Mouse (Mus musculus) kidney, adult 2 months (tissue): ENCODE results near the gene Dnah8.

Experiments
- CTCF ChIP-seq: fragments of 200-500 bp; conservative IDR thresholded peaks from 2 replicates; pipeline ENCODE4 v1.5.1; 2011; ENCODE audit warnings: low read depth, mild to moderate bottlenecking, control low read depth, low read length, moderate library complexity, mixed read lengths; ENCODE audit not compliant: insufficient read depth, insufficient read length
- POLR2A ChIP-seq: fragments of 200-500 bp; IDR thresholded peaks from one replicate; pipeline ENCODE4 v1.6.1; 2011; ENCODE audit warnings: low read depth, low read length, control low read depth

DNA sequence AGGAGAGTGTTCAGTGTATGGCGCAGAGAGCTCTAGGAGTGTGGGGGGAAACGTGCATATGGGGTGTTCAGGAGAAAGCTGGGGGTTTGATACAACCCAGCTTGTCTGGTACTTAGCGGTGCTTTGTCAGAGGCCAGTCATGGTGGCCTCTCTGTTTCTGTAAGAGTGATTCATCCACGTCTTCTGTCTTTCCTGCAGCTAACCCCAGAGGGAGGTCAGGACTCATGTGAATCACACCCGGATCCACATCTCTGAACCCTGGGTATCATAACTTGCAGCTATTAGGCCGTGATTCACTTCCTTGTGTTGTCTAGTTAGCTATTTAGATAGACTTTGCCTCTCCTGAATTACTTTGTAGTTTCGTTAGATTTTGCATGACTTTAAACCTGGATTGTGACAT, 223.3 kb downstream of the Dnah8 start:
- no peak for TF ChIP-seq CTCF
- TF ChIP-seq POLR2A = no peak
